Mouse (Mus musculus) CH12.LX (cell line): ENCODE measurements at regions not wholly inside any gene's neighbourhood (a gene's known extent, or its start where the extent isn't known, plus 50 kb on each side); places are given as distances from the start of the nearest gene placed in this dataset.

ENCODE experiments used
- DNase-seq: peaks from one replicate; pipeline ENCODE4 v3.0.0-alpha.2; 2013; ENCODE audit errors: extremely low read depth
- H3K27ac ChIP-seq: 2 replicates; pipeline ENCODE4 v1.5.1; 2012; ENCODE audit warnings: low read depth, mild to moderate bottlenecking, control low read depth, moderate library complexity; ENCODE audit not compliant: insufficient read depth
- H3K27me3 ChIP-seq: replicated peaks from 2 replicates; pipeline ENCODE3; 2012; ENCODE audit warnings: inconsistent platforms
- H3K36me3 ChIP-seq, 2 experiments: replicated peaks in 1 of 2; 2 replicates each; pipeline versions ENCODE3 to v1.6.1; 2012; ENCODE audit warnings: inconsistent platforms in 1 of 2, low read length in 1 of 2, mild to moderate bottlenecking in 1 of 2, mixed read lengths in 1 of 2, moderate library complexity in 1 of 2; ENCODE audit not compliant: control insufficient read depth in 1 of 2, insufficient read depth in 1 of 2
- H3K4me1 ChIP-seq, 2 experiments: 2 replicates each; pipeline ENCODE4 v1.6.1; 2012; ENCODE audit warnings: inconsistent platforms in 1 of 2, moderate library complexity in 1 of 2; ENCODE audit not compliant: insufficient read depth in 2 of 2, control insufficient read depth in 1 of 2
- H3K4me2 ChIP-seq: 2 replicates; pipeline ENCODE4 v1.6.1; 2012; ENCODE audit warnings: low read depth, mild to moderate bottlenecking, control low read depth; ENCODE audit not compliant: poor library complexity, insufficient read depth, severe bottlenecking
- H3K4me3 ChIP-seq, 3 experiments: fragments of 150-350 bp in 1 of 3; sonication (generic) in 1 of 3; replicated peaks in 1 of 3; 2 replicates each; pipeline versions ENCODE3 to v1.5.1; 2011 to 2012; ENCODE audit warnings: low read depth in 2 of 3, low read length in 2 of 3, mild to moderate bottlenecking in 2 of 3, moderate library complexity in 2 of 3, control low read depth in 1 of 3, improper control_type of control experiment in 1 of 3, inconsistent platforms in 1 of 3, mixed read lengths in 1 of 3; ENCODE audit not compliant: poor library complexity in 1 of 3
- H3K79me2 ChIP-seq: replicated peaks from 2 replicates; pipeline ENCODE4 v1.6.1; 2012; ENCODE audit warnings: mild to moderate bottlenecking, moderate library complexity; ENCODE audit not compliant: control insufficient read depth, poor library complexity, insufficient read depth, severe bottlenecking; ENCODE audit errors: extremely low read depth
- H3K9ac ChIP-seq: 2 replicates; pipeline ENCODE4 v1.6.1; 2012; ENCODE audit warnings: low read depth, mild to moderate bottlenecking, control low read depth, moderate library complexity; ENCODE audit not compliant: insufficient read depth
- H3K9me3 ChIP-seq: replicated peaks from 2 replicates; pipeline ENCODE3; 2012; ENCODE audit warnings: low read length, inconsistent platforms, mixed read lengths
- BHLHE40 ChIP-seq: IDR thresholded peaks from 2 replicates; pipeline ENCODE4 v1.6.1; 2011; ENCODE audit warnings: mild to moderate bottlenecking, low read depth, low read length, improper control_type of control experiment
- CHD1 ChIP-seq: IDR thresholded peaks from 2 replicates; pipeline ENCODE4 v1.6.1; 2012; ENCODE audit warnings: low read depth, low read length, improper control_type of control experiment, inconsistent platforms
- CTCF ChIP-seq, 2 experiments: IDR thresholded peaks in 1 of 2; conservative IDR thresholded peaks in 1 of 2; 2 replicates each; pipeline ENCODE4 v1.5.1; 2011 to 2012; ENCODE audit warnings: low read depth in 2 of 2, low read length in 2 of 2, improper control_type of control experiment in 1 of 2, inconsistent platforms in 1 of 2, mild to moderate bottlenecking in 1 of 2, moderate library complexity in 1 of 2
- E2F4 ChIP-seq: IDR thresholded peaks from 2 replicates; pipeline ENCODE4 v1.6.1; 2011; ENCODE audit warnings: low read depth, low read length, improper control_type of control experiment; ENCODE audit not compliant: insufficient replicate concordance
- EP300 ChIP-seq: IDR thresholded peaks from 2 replicates; pipeline ENCODE4 v1.6.1; 2011; ENCODE audit warnings: low read length, improper control_type of control experiment
- ETS1 ChIP-seq: conservative IDR thresholded peaks from 2 replicates; pipeline ENCODE4 v1.6.1; 2012; ENCODE audit warnings: low read depth, mild to moderate bottlenecking, inconsistent platforms, low read length, improper control_type of control experiment, moderate library complexity
- JUN ChIP-seq: IDR thresholded peaks from 2 replicates; pipeline ENCODE4 v1.6.1; 2011; ENCODE audit warnings: low read depth, mild to moderate bottlenecking, low read length, improper control_type of control experiment, moderate library complexity; ENCODE audit not compliant: insufficient read depth
- KAT2A ChIP-seq: IDR thresholded peaks from 2 replicates; pipeline ENCODE4 v1.6.1; 2012; ENCODE audit warnings: low read length, improper control_type of control experiment, inconsistent platforms; ENCODE audit not compliant: insufficient replicate concordance
- MAFK ChIP-seq: IDR thresholded peaks from 2 replicates; pipeline ENCODE4 v1.6.1; 2011; ENCODE audit warnings: low read length, improper control_type of control experiment; ENCODE audit not compliant: insufficient replicate concordance
- MEF2A ChIP-seq: IDR thresholded peaks from 2 replicates; pipeline ENCODE4 v1.6.1; 2014; ENCODE audit warnings: low read depth, mild to moderate bottlenecking, inconsistent platforms, low read length, improper control_type of control experiment, borderline replicate concordance
- MXI1 ChIP-seq: IDR thresholded peaks from 2 replicates; pipeline ENCODE4 v1.6.1; 2011; ENCODE audit warnings: mild to moderate bottlenecking, low read depth, low read length, improper control_type of control experiment
- MYC ChIP-seq: IDR thresholded peaks from 2 replicates; pipeline ENCODE4 v1.6.1; 2011; ENCODE audit warnings: low read depth, mild to moderate bottlenecking, improper control_type of control experiment, low read length
- PAX5 ChIP-seq: IDR thresholded peaks from 2 replicates; pipeline ENCODE4 v1.6.1; 2012; ENCODE audit warnings: low read length, inconsistent platforms, mixed read lengths
- POLR2A ChIP-seq: IDR thresholded peaks from 2 replicates; pipeline ENCODE4 v1.6.1; 2011; ENCODE audit warnings: low read depth, mild to moderate bottlenecking, improper control_type of control experiment, low read length
- SMC3 ChIP-seq: IDR thresholded peaks from 2 replicates; pipeline ENCODE4 v1.6.1; 2011; ENCODE audit warnings: low read depth, low read length, improper control_type of control experiment
- TCF12 ChIP-seq: IDR thresholded peaks from 2 replicates; pipeline ENCODE4 v1.6.1; 2014; ENCODE audit warnings: low read depth, mild to moderate bottlenecking, inconsistent platforms, low read length, improper control_type of control experiment
- USF1 ChIP-seq: IDR thresholded peaks from 2 replicates; pipeline ENCODE4 v1.6.1; 2014; ENCODE audit warnings: low read depth, mild to moderate bottlenecking, inconsistent platforms, low read length, improper control_type of control experiment
- USF2 ChIP-seq: conservative IDR thresholded peaks from 2 replicates; pipeline ENCODE4 v1.6.1; 2011; ENCODE audit warnings: low read depth, low read length, improper control_type of control experiment
- ZC3H11A ChIP-seq: IDR thresholded peaks from 2 replicates; pipeline ENCODE4 v1.6.1; 2012; ENCODE audit warnings: low read depth, mild to moderate bottlenecking, inconsistent platforms, low read length, improper control_type of control experiment
- ZKSCAN1 ChIP-seq: IDR thresholded peaks from 2 replicates; pipeline ENCODE4 v1.6.1; 2012; ENCODE audit warnings: low read depth, inconsistent platforms, low read length, improper control_type of control experiment, borderline replicate concordance
- ZNF384 ChIP-seq: IDR thresholded peaks from 2 replicates; pipeline ENCODE4 v1.6.1; 2012; ENCODE audit warnings: low read depth, low read length, improper control_type of control experiment, inconsistent platforms
- dilution Hi-C: fragments of 300-500 bp; cut with MboI; formaldehyde crosslinking; loops from 2 replicates; pipeline ENCODE4 v1.14.3; 2020; ENCODE audit warnings: low sequenced_read_pairs; ENCODE audit not compliant: extremely low pct_unique_long_range_greater_than_20kb, extremely low pct_ligation_motif_present
- in situ Hi-C: fragments of 300-500 bp; cut with MboI; formaldehyde crosslinking; loops from 3 replicates; pipeline ENCODE4 v1.14.3; 2019; ENCODE audit warnings: low sequenced_read_pairs, low pct_ligation_motif_present, low pct_unique_long_range_greater_than_20kb, mixed read lengths

- Histone ChIP-seq H3K9ac (no peak overlapping the region), H3K4me3 (no peak overlapping the region), H3K27ac (no peak overlapping the region), H3K27me3 (no peaks in the 10 kb centered on the region), H3K4me1 (peaks cover 14 to 67% of the 10 kb centered on the region in 2 experiments), H3K79me2 (no peaks in the 10 kb centered on the region), H3K36me3 (no peaks in the 10 kb centered on the region), H3K4me2 (no peak overlapping the region), H3K9me3 (no peaks in the 10 kb centered on the region)
- TF ChIP-seq KAT2A (no peak), CTCF (conservative IDR thresholded peaks at IDR 0.05 in 1 of 2, IDR thresholded peaks at IDR 0.05 in 1 of 2; ENCODE audit: low read depth in 2 of 2, low read length in 2 of 2) (no peak), EP300 (no peak), MAFK (no peak), ZKSCAN1 (no peak), ETS1 (no peak), POLR2A (no peak), CHD1 (no peak), JUN (no peak)
- dilution Hi-C loops, result no loop called here
- in situ Hi-C loops, result no loop called here
- no peak for DNase-seq
Observed at GRCm38 (mm10) chr11:35005143-35005542, 115.9 kb upstream of the Slit3 start.

GRCm38 (mm10) chr11:35004431-35004830, 116.6 kb upstream of the Slit3 start:
- no peaks in the 10 kb centered on the region for H3K36me3 ChIP-seq
- no peak for DNase-seq
- H3K27me3 ChIP-seq, result no peaks in the 10 kb centered on the region
- H3K9ac ChIP-seq, result no peak overlapping the region
- H3K79me2 ChIP-seq, result no peaks in the 10 kb centered on the region
- TF ChIP-seq USF2, result no peak
- TF ChIP-seq ZC3H11A, result no peak
- TF ChIP-seq TCF12, result no peak
- TF ChIP-seq MYC, result no peak
- TF ChIP-seq MXI1, result no peak
- no peak for TF ChIP-seq E2F4
- no peak for TF ChIP-seq CHD1
- TF ChIP-seq MEF2A, result no peak
- no peak for TF ChIP-seq SMC3
- no peak for TF ChIP-seq USF1
- TF ChIP-seq ZNF384, result no peak
- no peak for TF ChIP-seq ZKSCAN1
- no peak for TF ChIP-seq BHLHE40
- TF ChIP-seq JUN, result no peak
- no peak for TF ChIP-seq PAX5
- no peak for TF ChIP-seq CTCF (conservative IDR thresholded peaks at IDR 0.05 in 1 of 2, IDR thresholded peaks at IDR 0.05 in 1 of 2; ENCODE audit: low read depth in 2 of 2, low read length in 2 of 2)
- no peaks in the 10 kb centered on the region for H3K9me3 ChIP-seq
- peaks cover 14 to 62% of the 10 kb centered on the region in 2 experiments for H3K4me1 ChIP-seq
- no peak overlapping the region for H3K4me3 ChIP-seq
- dilution Hi-C loops, result no loop called here
- in situ Hi-C loops, result no loop called here
- H3K4me2 ChIP-seq, result no peak overlapping the region
- H3K27ac ChIP-seq, result no peak overlapping the region
